Mouse (Mus musculus) CH12.LX (cell line): ENCODE data around the gene Mlh1. TPM values are rescaled to one million over a fixed set of nuclear protein-coding genes. Genes with fewer than 3 reads are reported as not detected.

ENCODE experiments used
- DNase-seq: peaks from one replicate; pipeline ENCODE4 v3.0.0-alpha.2; 2013; ENCODE audit errors: extremely low read depth
- H3K27ac ChIP-seq: 2 replicates; pipeline ENCODE4 v1.5.1; 2012; ENCODE audit warnings: low read depth, mild to moderate bottlenecking, control low read depth, moderate library complexity; ENCODE audit not compliant: insufficient read depth
- H3K27me3 ChIP-seq: replicated peaks from 2 replicates; pipeline ENCODE3; 2012; ENCODE audit warnings: inconsistent platforms
- H3K36me3 ChIP-seq, 2 experiments: replicated peaks in 1 of 2; 2 replicates each; pipeline versions ENCODE3 to v1.6.1; 2012; ENCODE audit warnings: inconsistent platforms in 1 of 2, low read length in 1 of 2, mild to moderate bottlenecking in 1 of 2, mixed read lengths in 1 of 2, moderate library complexity in 1 of 2; ENCODE audit not compliant: control insufficient read depth in 1 of 2, insufficient read depth in 1 of 2
- H3K4me1 ChIP-seq, 2 experiments: 2 replicates each; pipeline ENCODE4 v1.6.1; 2012; ENCODE audit warnings: inconsistent platforms in 1 of 2, moderate library complexity in 1 of 2; ENCODE audit not compliant: insufficient read depth in 2 of 2, control insufficient read depth in 1 of 2
- H3K4me2 ChIP-seq: 2 replicates; pipeline ENCODE4 v1.6.1; 2012; ENCODE audit warnings: low read depth, mild to moderate bottlenecking, control low read depth; ENCODE audit not compliant: poor library complexity, insufficient read depth, severe bottlenecking
- H3K4me3 ChIP-seq, 3 experiments: fragments of 150-350 bp in 1 of 3; sonication (generic) in 1 of 3; replicated peaks in 1 of 3; 2 replicates each; pipeline versions ENCODE3 to v1.5.1; 2011 to 2012; ENCODE audit warnings: low read depth in 2 of 3, low read length in 2 of 3, mild to moderate bottlenecking in 2 of 3, moderate library complexity in 2 of 3, control low read depth in 1 of 3, improper control_type of control experiment in 1 of 3, inconsistent platforms in 1 of 3, mixed read lengths in 1 of 3; ENCODE audit not compliant: poor library complexity in 1 of 3
- H3K79me2 ChIP-seq: replicated peaks from 2 replicates; pipeline ENCODE4 v1.6.1; 2012; ENCODE audit warnings: mild to moderate bottlenecking, moderate library complexity; ENCODE audit not compliant: control insufficient read depth, poor library complexity, insufficient read depth, severe bottlenecking; ENCODE audit errors: extremely low read depth
- H3K9ac ChIP-seq: 2 replicates; pipeline ENCODE4 v1.6.1; 2012; ENCODE audit warnings: low read depth, mild to moderate bottlenecking, control low read depth, moderate library complexity; ENCODE audit not compliant: insufficient read depth
- H3K9me3 ChIP-seq: replicated peaks from 2 replicates; pipeline ENCODE3; 2012; ENCODE audit warnings: low read length, inconsistent platforms, mixed read lengths
- CHD2 ChIP-seq: IDR thresholded peaks from 2 replicates; pipeline ENCODE4 v1.6.1; 2011; ENCODE audit warnings: low read length, improper control_type of control experiment
- CTCF ChIP-seq, 2 experiments: IDR thresholded peaks in 1 of 2; conservative IDR thresholded peaks in 1 of 2; 2 replicates each; pipeline ENCODE4 v1.5.1; 2011 to 2012; ENCODE audit warnings: low read depth in 2 of 2, low read length in 2 of 2, improper control_type of control experiment in 1 of 2, inconsistent platforms in 1 of 2, mild to moderate bottlenecking in 1 of 2, moderate library complexity in 1 of 2
- ELF1 ChIP-seq: IDR thresholded peaks from 2 replicates; pipeline ENCODE4 v1.6.1; 2014; ENCODE audit warnings: low read depth, mild to moderate bottlenecking, inconsistent platforms, low read length, improper control_type of control experiment
- HCFC1 ChIP-seq: IDR thresholded peaks from 2 replicates; pipeline ENCODE4 v1.6.1; 2012; ENCODE audit warnings: low read depth, mild to moderate bottlenecking, inconsistent platforms, low read length, improper control_type of control experiment
- JUN ChIP-seq: IDR thresholded peaks from 2 replicates; pipeline ENCODE4 v1.6.1; 2011; ENCODE audit warnings: low read depth, mild to moderate bottlenecking, low read length, improper control_type of control experiment, moderate library complexity; ENCODE audit not compliant: insufficient read depth
- KAT2A ChIP-seq: IDR thresholded peaks from 2 replicates; pipeline ENCODE4 v1.6.1; 2012; ENCODE audit warnings: low read length, improper control_type of control experiment, inconsistent platforms; ENCODE audit not compliant: insufficient replicate concordance
- MAFK ChIP-seq: IDR thresholded peaks from 2 replicates; pipeline ENCODE4 v1.6.1; 2011; ENCODE audit warnings: low read length, improper control_type of control experiment; ENCODE audit not compliant: insufficient replicate concordance
- MAZ ChIP-seq: IDR thresholded peaks from 2 replicates; pipeline ENCODE4 v1.6.1; 2012; ENCODE audit warnings: low read depth, mild to moderate bottlenecking, inconsistent platforms, low read length, improper control_type of control experiment, moderate library complexity
- MYC ChIP-seq: IDR thresholded peaks from 2 replicates; pipeline ENCODE4 v1.6.1; 2011; ENCODE audit warnings: low read depth, mild to moderate bottlenecking, improper control_type of control experiment, low read length
- NELFE ChIP-seq: IDR thresholded peaks from 2 replicates; pipeline ENCODE4 v1.6.1; 2011; ENCODE audit warnings: low read depth, low read length, improper control_type of control experiment
- PAX5 ChIP-seq: IDR thresholded peaks from 2 replicates; pipeline ENCODE4 v1.6.1; 2012; ENCODE audit warnings: low read length, inconsistent platforms, mixed read lengths
- POLR2A ChIP-seq: IDR thresholded peaks from 2 replicates; pipeline ENCODE4 v1.6.1; 2011; ENCODE audit warnings: low read depth, mild to moderate bottlenecking, improper control_type of control experiment, low read length
- RCOR1 ChIP-seq: conservative IDR thresholded peaks from 2 replicates; pipeline ENCODE4 v1.6.1; 2012; ENCODE audit warnings: low read depth, mild to moderate bottlenecking, inconsistent platforms, low read length, improper control_type of control experiment
- SIN3A ChIP-seq: IDR thresholded peaks from 2 replicates; pipeline ENCODE4 v1.6.1; 2012; ENCODE audit warnings: low read length, improper control_type of control experiment, inconsistent platforms
- TBP ChIP-seq: conservative IDR thresholded peaks from 2 replicates; pipeline ENCODE4 v1.6.1; 2011; ENCODE audit warnings: low read depth, low read length, improper control_type of control experiment
- USF2 ChIP-seq: conservative IDR thresholded peaks from 2 replicates; pipeline ENCODE4 v1.6.1; 2011; ENCODE audit warnings: low read depth, low read length, improper control_type of control experiment
- ZC3H11A ChIP-seq: IDR thresholded peaks from 2 replicates; pipeline ENCODE4 v1.6.1; 2012; ENCODE audit warnings: low read depth, mild to moderate bottlenecking, inconsistent platforms, low read length, improper control_type of control experiment
- dilution Hi-C: fragments of 300-500 bp; cut with MboI; formaldehyde crosslinking; loops from 2 replicates; pipeline ENCODE4 v1.14.3; 2020; ENCODE audit warnings: low sequenced_read_pairs; ENCODE audit not compliant: extremely low pct_unique_long_range_greater_than_20kb, extremely low pct_ligation_motif_present
- in situ Hi-C: fragments of 300-500 bp; cut with MboI; formaldehyde crosslinking; loops from 3 replicates; pipeline ENCODE4 v1.14.3; 2019; ENCODE audit warnings: low sequenced_read_pairs, low pct_ligation_motif_present, low pct_unique_long_range_greater_than_20kb, mixed read lengths
- polyA plus RNA-seq: library from polyadenylated mRNA; unstranded; fragments of >175 nt; gene quantifications from 2 replicates; pipeline ENCODE4 v1.2.1, GENCODE M21; 2012; ENCODE audit warnings: low read depth; ENCODE audit not compliant: insufficient read length
- total RNA-seq, 2 experiments: library from RNA; depleted of rRNA; stranded (reverse); fragments of 300-350 nt in 1 of 2; fragments of >200 nt in 1 of 2; gene quantifications; 2 replicates each; pipeline ENCODE4 v1.2.3; 2012 to 2014

The Mlh1 gene
- total and polyA plus RNA-seq, 3 experiments = 25.7 to 57.9 (median 50.2) TPM

DNA sequence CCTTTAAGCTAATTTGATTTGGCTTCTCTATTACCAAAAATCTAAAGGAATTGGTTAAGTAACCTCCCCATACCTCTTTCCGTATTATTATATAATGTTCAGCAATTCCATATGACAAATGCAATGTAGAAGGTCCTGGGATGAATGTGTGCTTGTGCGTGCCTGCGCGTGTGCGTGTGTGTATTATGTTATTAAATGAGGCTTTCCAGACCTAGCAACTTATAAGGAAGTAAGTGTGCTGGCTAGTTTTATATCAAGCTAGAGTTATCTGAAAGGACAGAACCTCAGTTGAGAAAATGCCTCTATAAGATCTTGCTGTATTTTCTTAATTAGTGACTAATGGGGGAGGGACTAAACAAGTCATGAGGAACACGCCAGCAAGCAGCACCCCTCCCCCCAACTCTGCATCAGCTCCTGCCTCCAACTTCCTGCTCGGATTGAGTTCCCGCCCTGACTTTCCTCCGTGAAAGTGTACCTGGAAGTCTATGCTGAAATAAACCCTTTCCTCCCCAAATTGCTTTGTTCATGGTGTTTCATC, 17.8 kb upstream of the Mlh1 start (continued):
- TF ChIP-seq ZC3H11A (no peak), JUN (no peak), TBP (no peak), NELFE (no peak), RCOR1 (no peak)

DNA sequence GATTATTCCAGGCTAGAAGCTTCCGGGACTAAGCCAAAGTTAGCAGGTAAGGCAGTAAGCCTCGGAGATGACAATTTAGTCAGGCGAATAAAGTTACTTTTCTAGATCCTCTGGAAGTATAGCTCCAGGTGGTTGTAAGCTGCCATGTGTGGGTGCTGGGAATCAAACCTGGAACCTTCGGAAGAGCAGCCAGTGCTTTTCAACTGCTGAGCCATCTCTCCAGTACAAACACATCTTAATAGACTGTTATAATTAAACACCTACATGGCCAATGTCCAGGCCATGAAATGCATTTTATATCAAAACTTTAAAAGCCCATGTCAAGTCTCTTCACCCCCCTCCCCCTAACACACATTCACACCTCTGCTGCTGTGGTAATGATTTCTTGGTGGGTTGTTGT, 16.4 kb upstream of the Mlh1 start:
- no peak for DNase-seq
- no peaks in the 10 kb centered on the region for H3K9me3 ChIP-seq
- in situ Hi-C loops = no loop called here
- H3K79me2 ChIP-seq = no peaks in the 10 kb centered on the region
- no peak overlapping the region for H3K4me3 ChIP-seq
- H3K27ac ChIP-seq = no peak overlapping the region
- no peak overlapping the region for H3K9ac ChIP-seq
- no peak for TF ChIP-seq HCFC1
- no peak for TF ChIP-seq KAT2A
- TF ChIP-seq PAX5 = no peak
- TF ChIP-seq MAZ = no peak
- TF ChIP-seq MYC = no peak
- TF ChIP-seq, all 38 proteins: peak for 0
- dilution Hi-C loops = no loop called here
- Histone ChIP-seq H3K4me2 (no peak overlapping the region), H3K36me3 (no peaks in the 10 kb centered on the region), H3K27me3 (no peaks in the 10 kb centered on the region), H3K4me1 (peaks cover 7 to 12% of the 10 kb centered on the region in 2 experiments)

DNA sequence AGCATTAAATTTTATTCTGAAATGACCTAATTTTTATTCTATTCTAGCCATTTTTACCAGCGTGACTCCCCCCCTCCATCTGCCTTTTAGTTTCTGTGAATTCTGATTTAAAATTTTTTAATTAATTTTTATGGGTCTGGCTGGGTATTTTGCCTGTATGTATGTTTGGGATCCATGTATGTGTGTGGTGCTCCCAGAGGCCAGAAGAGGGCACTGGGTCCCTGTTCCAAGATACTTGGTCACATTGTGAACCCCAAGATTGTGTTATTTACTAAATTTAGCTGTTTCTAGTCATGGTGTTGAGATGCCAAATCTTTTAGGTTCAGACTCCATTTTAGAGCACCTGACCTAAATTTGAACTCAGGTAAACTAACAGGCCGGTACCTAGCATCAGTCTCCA, 14.9 kb upstream of the Mlh1 start:
- H3K4me3 ChIP-seq = no peak overlapping the region
- peaks cover 7 to 12% of the 10 kb centered on the region in 2 experiments for H3K4me1 ChIP-seq
- dilution Hi-C loops = no loop called here

More for the DNA sequence above, 14.9 kb upstream of the Mlh1 start:
- H3K36me3 ChIP-seq = no peaks in the 10 kb centered on the region
- H3K4me2 ChIP-seq = no peak overlapping the region
- H3K79me2 ChIP-seq = no peaks in the 10 kb centered on the region
- DNase-seq = no peak
- no peaks in the 10 kb centered on the region for H3K9me3 ChIP-seq
- H3K27ac ChIP-seq = no peak overlapping the region
- TF ChIP-seq ELF1 (no peak), SIN3A (no peak), CTCF (conservative IDR thresholded peaks at IDR 0.05 in 1 of 2, IDR thresholded peaks at IDR 0.05 in 1 of 2; ENCODE audit: low read depth in 2 of 2, low read length in 2 of 2) (no peak; a peak in 2 of 4 replicates), JUN (no peak), HCFC1 (no peak), KAT2A (no peak), CHD2 (no peak), POLR2A (no peak), RCOR1 (no peak), USF2 (no peak), MAFK (no peak)
- in situ Hi-C loops = no loop called here
- no peak overlapping the region for H3K9ac ChIP-seq
- no peaks in the 10 kb centered on the region for H3K27me3 ChIP-seq
